Mouse (Mus musculus) erythroid progenitor cell, adult 5-6 weeks (primary cell): ENCODE results near the gene Fam20a. TPM values are rescaled to one million over a fixed set of nuclear protein-coding genes. Genes with fewer than 3 reads are reported as not detected.

Source experiments
- ATAC-seq: replicated peaks from 2 replicates; pipeline ENCODE4 v1.8.0; 2016; ENCODE audit warnings: moderate number of reproducible peaks, mild to moderate bottlenecking, moderate TSS enrichment, inconsistent platforms; ENCODE audit not compliant: poor library complexity, low FRiP score, severe bottlenecking
- total RNA-seq, 2 experiments: library from RNA; stranded (forward) in 1 of 2; stranded (reverse) in 1 of 2; fragments of 150-400 nt in 1 of 2; fragments of 186-747, 209-891 nt in 1 of 2; gene quantifications; 2 replicates each; pipeline versions ENCODE4 v1.2.3 to v1.2.4; 2015 to 2017; ENCODE audit warnings: low replicate concordance in 2 of 2

Gene Fam20a
- total RNA-seq, 2 experiments from 2014 or later = not detected

- no peak; the same call in 1 of the 2 replicates for ATAC-seq
Observed at GRCm38 (mm10) chr11:109628099-109628498, 94.0 kb downstream of the Fam20a start.

- ATAC-seq = no peak
Observed at GRCm38 (mm10) chr11:109627648-109628047, 94.4 kb downstream of the Fam20a start.

GRCm38 (mm10) chr11:109623238-109623637 is 98.8 kb downstream of the Fam20a start:
- no peak for ATAC-seq

GRCm38 (mm10) chr11:109622518-109623037 is 99.5 kb downstream of the Fam20a start:
- no peak for ATAC-seq

GRCm38 (mm10) chr11:109621183-109621582 is 100.9 kb downstream of the Fam20a start:
- 0 out of 2 replicates have a peak, but pooled peaks have one; percentile 44 for ATAC-seq

- no peak for ATAC-seq
Observed at GRCm38 (mm10) chr11:109620356-109620755, 101.7 kb downstream of the Fam20a start.

Other genes starting within 250 kb of the Fam20a start
- 2.9 and 5.4 TPM in 2 replicates for gene Arsg, start 248.9 kb downstream of the Fam20a start, total RNA-seq (2015; ENCODE audit: low replicate concordance)
- 0.91 and 3.3 TPM in 2 replicates for gene Arsg, start 248.9 kb downstream of the Fam20a start, total RNA-seq (2017; ENCODE audit: low replicate concordance)
- gene Slc16a6, start 248.7 kb downstream of the Fam20a start, total RNA-seq (2015; ENCODE audit: low replicate concordance) = 94.7 and 107 TPM in 2 replicates
- gene Slc16a6, start 248.7 kb downstream of the Fam20a start, total RNA-seq (2017; ENCODE audit: low replicate concordance) = 35.6 and 52.4 TPM in 2 replicates
- 40.4 and 58.3 TPM in 2 replicates for gene Wipi1, start 110.3 kb downstream of the Fam20a start, total RNA-seq (2015; ENCODE audit: low replicate concordance)
- gene Wipi1, start 110.3 kb downstream of the Fam20a start, total RNA-seq (2017; ENCODE audit: low replicate concordance) = 20.3 and 33.6 TPM in 2 replicates
- 46.1 and 72.5 TPM in 2 replicates for gene Prkar1a, start 72.9 kb downstream of the Fam20a start, total RNA-seq (2015; ENCODE audit: low replicate concordance)
- 24.0 and 38.4 TPM in 2 replicates for gene Prkar1a, start 72.9 kb downstream of the Fam20a start, total RNA-seq (2017; ENCODE audit: low replicate concordance)
- not detected in 2 replicates for gene 1700012B07Rik, start 105.8 kb upstream of the Fam20a start, total RNA-seq (2015; ENCODE audit: low replicate concordance)
- gene 1700012B07Rik, start 105.8 kb upstream of the Fam20a start, total RNA-seq (2017; ENCODE audit: low replicate concordance) = not detected in 2 replicates